Mouse (Mus musculus): Measurements from ENCODE around the gene Cd4.

DNA sequence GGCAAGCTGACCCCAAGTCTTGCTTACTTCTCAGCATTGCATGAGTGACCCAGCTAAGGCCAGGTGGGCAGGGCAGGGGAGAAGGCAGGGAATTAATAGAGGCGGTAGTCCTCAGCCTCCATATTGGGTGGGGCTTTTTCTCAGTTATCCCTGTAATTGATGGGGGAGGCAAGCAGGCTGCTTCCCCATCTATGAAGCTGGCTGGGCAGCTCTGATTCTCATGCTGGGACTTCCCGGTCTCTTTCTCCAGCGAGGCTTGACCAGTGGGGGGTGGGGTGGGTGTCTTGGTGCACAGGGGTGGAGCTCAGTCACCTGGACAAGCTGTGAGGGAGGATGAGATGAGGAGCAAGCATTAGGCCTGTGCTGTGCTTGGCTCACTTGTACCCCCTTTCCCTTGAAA lies 26.2 kb downstream of the Cd4 start:
- no peak for TF ChIP-seq POLR2A (IDR thresholded peaks at IDR 0.05; ENCODE audit: borderline replicate concordance, extremely low read depth, insufficient read depth, insufficient read length, poor library complexity, severe bottlenecking)
- no peak for TF ChIP-seq CTCF (IDR thresholded peaks at IDR 0.05; ENCODE audit: borderline replicate concordance, extremely low read depth, insufficient read depth, insufficient read length)

All from brain, embryonic 14.5 days (tissue).